Mouse (Mus musculus): Measurements from ENCODE around the gene Spen. TPM values are rescaled to one million over a fixed set of nuclear protein-coding genes. Genes with fewer than 3 reads are reported as not detected.
A peak's percentile ranks its signal among the peaks of the same experiment; 100 is the strongest.

Spen gene
- polyA plus RNA-seq, 1 experiment from 2014 or later = 8.4 TPM

DNA sequence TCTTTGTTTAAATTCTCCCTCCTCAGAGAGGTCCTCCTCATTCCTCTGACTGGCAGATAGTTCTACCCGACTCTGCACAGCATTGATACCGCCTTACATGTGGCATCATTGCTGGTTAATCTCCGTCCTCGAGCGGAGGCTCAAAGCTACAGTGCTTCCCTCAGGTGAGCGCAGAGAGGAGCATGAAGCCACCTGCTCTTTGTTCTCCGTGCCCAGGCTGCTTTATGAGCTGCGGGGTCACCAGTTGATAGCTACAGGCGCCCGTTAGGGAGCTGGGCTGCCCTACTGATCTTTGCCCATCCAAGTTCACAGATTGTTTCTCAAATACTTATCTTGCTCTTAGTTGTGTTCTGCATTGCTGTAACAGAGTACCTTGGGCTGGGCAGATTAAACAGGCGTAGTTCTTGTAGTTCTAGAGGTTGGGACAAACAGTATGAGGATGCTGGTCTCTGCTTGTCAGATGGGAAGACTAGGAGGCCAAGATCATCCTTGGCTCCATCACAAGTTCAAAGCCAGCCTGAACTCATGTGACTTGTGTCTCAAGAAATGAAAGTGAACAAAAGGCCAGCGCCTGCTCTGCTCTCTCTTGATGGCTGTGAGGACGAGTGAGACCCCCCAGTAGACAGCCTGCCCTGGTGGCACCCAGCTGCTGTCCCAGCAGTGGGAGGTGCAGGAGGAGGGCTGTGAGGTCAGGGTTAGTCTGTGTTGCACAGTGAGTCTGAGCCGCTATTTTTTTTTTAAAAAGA, 82.0 kb downstream of the Spen start:
- ATAC-seq (ENCODE audit: insufficient read depth, low FRiP score, low read depth) = no peak
- H3K27ac ChIP-seq = no peak overlapping the region; the same call in 1 of the 2 replicates
- WGBS = 90% methylated on average over 14 of the region's 14 CpGs

DNA sequence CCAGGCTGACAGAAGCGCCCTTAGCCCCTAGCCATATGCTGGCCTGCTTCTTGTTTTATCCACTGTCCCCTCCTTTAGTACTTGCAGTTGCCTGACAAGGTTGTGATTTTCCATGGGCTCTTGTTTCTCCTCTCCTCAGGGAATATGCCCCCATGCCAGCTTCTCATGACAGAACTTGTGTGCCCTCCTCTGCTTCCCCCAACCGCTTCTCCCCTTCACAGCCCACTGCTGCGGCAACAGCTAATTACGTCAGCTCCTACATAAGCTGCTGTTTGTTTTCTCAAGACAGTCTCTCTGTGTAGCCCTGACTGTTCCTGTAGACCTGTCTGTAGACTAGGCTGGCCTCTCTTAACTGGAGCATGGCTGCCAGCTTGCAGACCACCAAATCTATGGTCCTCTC, 82.9 kb downstream of the Spen start:
- no peak for ATAC-seq (ENCODE audit: insufficient read depth, low FRiP score, low read depth)
- Histone ChIP-seq H3K27ac (peak overlapping the region; percentile 67; the same call in 1 of the 2 replicates), H3K4me3 (replicated peaks) (no peak overlapping the region), H3K4me1 (peaks cover 29% of the 10 kb centered on the region), H3K27me3 (replicated peaks) (no peaks in the 10 kb centered on the region), H3K4me2 (no peak overlapping the region), H3K36me3 (peaks cover 12% of the 10 kb centered on the region), H3K9ac (no peak overlapping the region), H3K9me3 (no peaks in the 10 kb centered on the region)
- 73% methylated on average over 4 of the region's 4 CpGs for WGBS

More for the DNA sequence above, 82.0 kb downstream of the Spen start:
- Histone ChIP-seq H3K4me3 (replicated peaks) (no peak overlapping the region), H3K4me1 (peaks cover 30% of the 10 kb centered on the region), H3K4me2 (no peak overlapping the region), H3K27me3 (replicated peaks) (no peaks in the 10 kb centered on the region), H3K9ac (no peak overlapping the region), H3K36me3 (peaks cover 12% of the 10 kb centered on the region), H3K9me3 (no peaks in the 10 kb centered on the region)

DNA sequence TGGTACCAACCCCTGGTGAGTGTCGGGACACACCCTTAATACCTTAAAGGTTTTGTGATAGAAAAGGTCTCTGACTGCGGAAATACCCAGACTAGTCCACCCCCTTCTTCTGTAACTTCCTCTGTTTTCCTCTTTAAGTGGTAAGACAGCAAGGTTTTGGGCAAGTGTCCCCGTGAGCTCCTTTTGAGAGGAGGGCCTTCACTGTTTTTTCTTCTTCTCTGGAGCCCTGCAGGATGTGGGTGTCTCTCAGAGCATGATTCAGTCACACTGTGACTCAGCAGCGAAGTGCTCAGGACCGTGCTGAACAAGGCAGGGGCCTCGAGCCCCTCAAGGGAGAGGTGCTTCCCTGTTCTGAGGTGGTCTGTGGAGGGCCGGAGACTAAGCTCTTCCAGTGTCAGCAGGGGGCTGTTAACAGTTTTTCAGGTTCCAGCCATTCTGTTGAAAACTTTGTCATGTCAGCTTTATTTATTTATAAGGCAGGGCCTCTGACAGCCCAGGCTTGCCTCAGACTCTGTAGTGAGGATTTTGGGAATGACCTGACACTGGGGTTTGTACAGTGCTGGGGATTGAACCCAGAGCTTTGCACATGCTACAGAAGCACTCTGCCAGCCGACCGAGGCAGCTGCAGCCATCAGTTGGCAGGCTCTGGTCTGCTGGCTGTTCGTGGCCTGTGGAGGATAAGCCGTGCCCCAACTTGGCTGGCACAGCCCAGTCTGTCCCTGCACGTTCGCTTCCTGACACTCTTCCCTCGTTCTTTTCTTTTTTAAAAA, 83.6 kb downstream of the Spen start:
- Histone ChIP-seq H3K4me1 (peaks cover 26% of the 10 kb centered on the region), H3K9ac (no peak overlapping the region), H3K4me3 (replicated peaks) (no peak overlapping the region), H3K9me3 (no peaks in the 10 kb centered on the region), H3K36me3 (peaks cover 8% of the 10 kb centered on the region), H3K27ac (peak overlapping the region; percentile 67), H3K4me2 (no peak overlapping the region), H3K27me3 (replicated peaks) (no peaks in the 10 kb centered on the region)
- WGBS = 63% methylated on average over 14 of the region's 14 CpGs
- ATAC-seq (ENCODE audit: insufficient read depth, low FRiP score, low read depth) = no peak

- WGBS = 88% methylated on average over 9 of the region's 9 CpGs
- no peak overlapping the region for H3K9ac ChIP-seq
- H3K4me3 ChIP-seq (replicated peaks) = no peak overlapping the region
- peaks cover 14% of the 10 kb centered on the region for H3K4me1 ChIP-seq
- no peaks in the 10 kb centered on the region for H3K9me3 ChIP-seq
- H3K27ac ChIP-seq = no peak overlapping the region
- no peak overlapping the region for H3K4me2 ChIP-seq
- H3K27me3 ChIP-seq (replicated peaks) = no peaks in the 10 kb centered on the region
- ATAC-seq (ENCODE audit: insufficient read depth, low FRiP score, low read depth) = no peak
- H3K36me3 ChIP-seq = peaks cover 21% of the 10 kb centered on the region
These were observed 86.4 kb downstream of the Spen start for GRCm38 (mm10) chr4:141451916-141452450.

- Histone ChIP-seq H3K4me2 (no peak overlapping the region), H3K27ac (no peak overlapping the region), H3K27me3 (replicated peaks) (no peaks in the 10 kb centered on the region), H3K36me3 (peaks cover 21% of the 10 kb centered on the region), H3K9me3 (no peaks in the 10 kb centered on the region), H3K9ac (no peak overlapping the region), H3K4me1 (peaks cover 16% of the 10 kb centered on the region), H3K4me3 (replicated peaks) (no peak overlapping the region)
- ATAC-seq (ENCODE audit: insufficient read depth, low FRiP score, low read depth) = no peak
- WGBS = 82% methylated on average over 2 of the region's 2 CpGs
These were observed 87.1 kb downstream of the Spen start for GRCm38 (mm10) chr4:141451251-141451650.

DNA sequence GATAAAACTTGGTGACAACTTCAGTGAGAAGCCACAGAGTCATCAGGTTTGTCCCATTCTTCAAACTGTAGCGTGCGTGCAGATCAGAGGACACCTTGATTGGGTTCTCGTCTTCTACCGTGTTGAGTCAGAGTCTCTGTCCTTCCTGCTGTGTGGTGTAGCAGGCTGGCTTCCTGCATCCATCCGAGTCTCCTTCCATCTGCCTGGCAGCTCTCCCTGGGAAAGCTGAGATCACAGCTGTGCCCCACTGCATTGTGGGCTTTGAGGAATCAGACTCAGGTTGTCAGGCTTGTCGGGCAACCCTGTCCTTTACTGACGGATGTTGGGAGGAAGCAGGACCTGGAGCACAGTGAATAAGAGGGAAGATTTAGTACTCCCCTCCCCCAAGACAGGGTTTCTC, 92.2 kb downstream of the Spen start:
- Histone ChIP-seq H3K9ac (no peak overlapping the region), H3K9me3 (no peaks in the 10 kb centered on the region), H3K36me3 (peaks cover 14% of the 10 kb centered on the region), H3K27ac (no peak overlapping the region), H3K27me3 (replicated peaks) (no peaks in the 10 kb centered on the region), H3K4me1 (peaks cover 16% of the 10 kb centered on the region), H3K4me2 (0 out of 2 replicates have a peak overlapping the region, but pooled peaks have one; percentile 87), H3K4me3 (replicated peaks) (no peak overlapping the region)
- 77% methylated on average over 7 of the region's 7 CpGs for WGBS
- ATAC-seq (ENCODE audit: insufficient read depth, low FRiP score, low read depth) = no peak

- Histone ChIP-seq H3K4me1 (peaks cover 16% of the 10 kb centered on the region), H3K4me3 (replicated peaks) (peak overlapping the region; percentile 98), H3K27me3 (replicated peaks) (no peaks in the 10 kb centered on the region), H3K9ac (peak overlapping the region; percentile 88; the same call in 1 of the 2 replicates), H3K27ac (no peak overlapping the region), H3K4me2 (peak overlapping the region; percentile 87), H3K9me3 (no peaks in the 10 kb centered on the region), H3K36me3 (peaks cover 14% of the 10 kb centered on the region)
- ATAC-seq (ENCODE audit: insufficient read depth, low FRiP score, low read depth) = no peak
- WGBS = 11% methylated on average over 14 of the region's 14 CpGs
These were observed 93.1 kb downstream of the Spen start for GRCm38 (mm10) chr4:141445328-141445720.

DNA sequence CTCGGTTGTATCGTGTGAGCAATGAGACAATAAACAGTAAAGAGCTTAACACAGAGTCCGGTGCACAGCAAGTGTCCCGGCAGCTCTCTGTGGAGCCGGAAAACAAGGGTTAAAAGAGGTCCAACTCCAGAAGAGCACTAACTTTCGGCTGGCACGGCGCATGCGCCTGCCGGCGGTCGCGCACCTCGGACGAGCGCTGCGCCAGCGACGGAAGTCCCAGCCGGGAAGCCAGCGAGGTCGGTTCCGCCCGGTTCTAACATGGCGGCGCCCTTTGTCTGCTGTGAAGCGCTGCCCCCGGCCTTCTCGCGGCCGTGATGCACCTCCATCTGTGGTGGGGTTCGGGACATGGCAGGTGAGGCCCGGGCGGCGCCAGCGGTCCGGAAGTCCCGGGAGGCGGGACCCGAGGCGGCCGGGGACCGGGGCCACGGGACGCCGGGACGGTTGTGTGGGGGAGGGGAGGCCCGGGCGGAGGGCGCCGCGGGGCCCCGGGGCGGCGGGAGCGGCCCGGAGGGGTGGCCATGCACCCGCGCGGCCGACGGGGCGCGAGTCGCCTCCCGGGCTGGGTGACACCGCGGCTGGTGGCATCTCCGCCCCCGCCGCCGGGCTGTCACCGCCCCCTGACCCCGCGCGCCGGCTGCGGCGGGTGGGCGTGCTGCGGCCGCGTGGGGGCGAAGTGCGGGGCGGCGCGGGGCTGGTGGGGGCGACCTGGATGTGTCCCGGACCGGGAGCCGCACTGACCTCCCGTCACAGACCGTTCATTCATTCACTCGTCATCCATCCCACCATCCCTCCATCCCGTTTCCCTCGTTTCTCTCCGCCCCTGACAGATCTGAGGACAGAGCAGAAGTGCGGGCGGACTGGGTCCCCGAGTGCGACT, 93.7 kb downstream of the Spen start, which contains the start of gene Zbtb17:
Gene Zbtb17, plus strand, starts transcription at position 204 of the 877 bp plus-strand sequence.
- Histone ChIP-seq H3K36me3 (peaks cover 14% of the 10 kb centered on the region), H3K4me1 (peaks cover 16% of the 10 kb centered on the region), H3K27me3 (replicated peaks) (no peaks in the 10 kb centered on the region), H3K9me3 (no peaks in the 10 kb centered on the region), H3K27ac (peak within 1 kb of the TSS; percentile 55; the same call in 1 of the 2 replicates), H3K4me2 (peak within 1 kb of the TSS; percentile 87), H3K4me3 (replicated peaks) (peak within 1 kb of the TSS; percentile 98), H3K9ac (peak within 1 kb of the TSS; percentile 88)
- WGBS = under 1% methylated on average over 90 of the region's 102 CpGs
- peak; percentile 90 for ATAC-seq (ENCODE audit: insufficient read depth, low FRiP score, low read depth)

DNA sequence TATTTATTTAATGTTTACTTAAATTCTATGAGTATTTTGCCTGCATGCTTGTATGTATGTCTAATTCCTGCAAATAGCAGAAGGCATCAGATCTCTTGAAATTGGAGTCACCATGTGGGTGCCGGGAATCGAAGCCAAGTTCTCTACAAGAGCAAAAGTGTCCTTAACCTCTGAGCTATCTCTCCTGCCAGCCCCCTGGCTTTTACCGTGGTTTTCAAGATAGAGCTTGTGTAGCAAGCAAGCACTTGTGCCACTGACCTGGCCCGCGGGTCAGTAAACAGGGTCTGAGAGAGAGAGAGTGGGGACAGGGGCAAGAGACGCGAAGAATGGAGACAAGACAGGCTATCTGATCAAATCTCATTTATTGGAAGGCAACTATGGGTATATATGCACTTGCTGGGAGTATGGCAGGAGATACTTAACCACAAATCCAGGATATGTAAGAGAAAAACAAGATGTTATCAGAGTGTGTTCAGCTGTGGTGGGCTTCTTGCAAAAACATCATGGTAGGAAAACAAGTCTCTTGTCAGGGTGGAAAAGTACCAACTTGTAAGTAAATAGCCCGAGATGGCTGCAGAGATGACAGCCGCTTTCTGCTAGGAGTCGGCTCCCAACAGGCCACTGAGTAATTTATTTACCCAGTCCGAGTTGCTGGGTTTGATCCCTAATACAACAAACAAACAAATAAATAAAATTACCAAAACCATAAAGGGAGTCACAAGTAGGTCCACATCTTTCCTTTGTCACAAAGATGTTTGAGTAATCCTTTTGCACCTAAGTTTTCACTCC, 94.6 kb downstream of the Spen start:
- Histone ChIP-seq H3K27me3 (replicated peaks) (no peaks in the 10 kb centered on the region), H3K4me1 (peaks cover 16% of the 10 kb centered on the region), H3K9ac (peak overlapping the region; percentile 88; the same call in 1 of the 2 replicates), H3K9me3 (no peaks in the 10 kb centered on the region), H3K27ac (no peak overlapping the region), H3K4me2 (peak overlapping the region; percentile 87), H3K4me3 (replicated peaks) (peak overlapping the region; percentile 98), H3K36me3 (peaks cover 6% of the 10 kb centered on the region; the same call in 1 of the 2 replicates)
- 38% methylated on average over 11 of the region's 11 CpGs for WGBS
- ATAC-seq (ENCODE audit: insufficient read depth, low FRiP score, low read depth) = no peak

GRCm38 (mm10) chr4:141440877-141441276, 97.5 kb downstream of the Spen start:
- H3K4me1 ChIP-seq = peaks cover 11% of the 10 kb centered on the region
- H3K9me3 ChIP-seq = no peaks in the 10 kb centered on the region
- no peaks in the 10 kb centered on the region for H3K27me3 ChIP-seq (replicated peaks)
- H3K9ac ChIP-seq = no peak overlapping the region
- no peaks in the 10 kb centered on the region for H3K36me3 ChIP-seq
- H3K27ac ChIP-seq = no peak overlapping the region
- H3K4me3 ChIP-seq (replicated peaks) = no peak overlapping the region
- no peak overlapping the region for H3K4me2 ChIP-seq
- ATAC-seq (ENCODE audit: insufficient read depth, low FRiP score, low read depth) = no peak

All from stomach, embryonic 15.5 days (tissue).